Mouse (Mus musculus) kidney, postnatal 0 days (tissue): Measurements from ENCODE around the gene Id3. TPM values are rescaled to one million over a fixed set of nuclear protein-coding genes. Genes with fewer than 3 reads are reported as not detected.
A peak's percentile ranks its signal among the peaks of the same experiment; 100 is the strongest.

Source experiments
- ATAC-seq: fragments of 200-750 bp; cut with Nextera tagmentation; replicated peaks from 2 replicates; pipeline ENCODE4 v1.8.0; 2017; ENCODE audit warnings: low read depth, moderate number of reproducible peaks, moderate TSS enrichment, moderate library complexity; ENCODE audit not compliant: low FRiP score
- DNase-seq: peaks from one replicate; pipeline ENCODE4 v3.0.0-alpha.2; 2016; ENCODE audit warnings: low spot score
- H3K27ac ChIP-seq: fragments of 300-500 bp; sonication (generic); 2 replicates; pipeline ENCODE4 v1.5.1; 2014; ENCODE audit warnings: mild to moderate bottlenecking
- H3K27me3 ChIP-seq: fragments of 300-500 bp; sonication (generic); 2 replicates; pipeline ENCODE4 v1.6.1; 2014; ENCODE audit warnings: low read length, mixed read lengths; ENCODE audit not compliant: insufficient read depth
- H3K36me3 ChIP-seq: fragments of 300-500 bp; sonication (generic); 2 replicates; pipeline ENCODE4 v1.6.1; 2014; ENCODE audit warnings: low read length, mixed read lengths; ENCODE audit not compliant: insufficient read depth
- H3K4me1 ChIP-seq: fragments of 300-500 bp; sonication (generic); replicated peaks from 2 replicates; pipeline ENCODE4 v1.6.1; 2014; ENCODE audit warnings: antibody characterized with exemption, low read length, mixed read lengths; ENCODE audit not compliant: insufficient read depth
- H3K4me2 ChIP-seq: fragments of 300-500 bp; sonication (generic); 2 replicates; pipeline ENCODE4 v1.6.1; 2014; ENCODE audit warnings: mild to moderate bottlenecking, low read length, moderate library complexity, mixed read lengths
- H3K4me3 ChIP-seq: fragments of 300-500 bp; sonication (generic); replicated peaks from 2 replicates; pipeline ENCODE4 v1.5.1; 2014; ENCODE audit warnings: low read depth, low read length
- H3K9ac ChIP-seq: fragments of 300-500 bp; sonication (generic); 2 replicates; pipeline ENCODE4 v1.6.1; 2014; ENCODE audit warnings: low read depth, low read length
- H3K9me3 ChIP-seq: fragments of 300-500 bp; sonication (generic); replicated peaks from 2 replicates; pipeline ENCODE4 v1.6.1; 2016; ENCODE audit warnings: low read length, inconsistent platforms, mixed read lengths
- CTCF ChIP-seq: IDR thresholded peaks from 2 replicates; pipeline ENCODE4 v1.5.1; 2016; ENCODE audit warnings: antibody characterized with exemption, low read depth, mild to moderate bottlenecking, moderate library complexity
- WGBS: fragments of 180-500 bp; shearing (Covaris S2); extraction: QIAGEN DNeasy Blood & Tissue Kit; methylation state at CpG from one replicate; pipeline ENCODE4 v1.1.7; 2014; 5-methylcytosine and 5-hydroxymethylcytosine counted together
- polyA plus RNA-seq: library from polyadenylated mRNA; unstranded; fragments of >200 nt; fragmentation: Nextera tagmentation; extraction: Ambion mirVana; gene quantifications from 2 replicates; pipeline ENCODE4 v1.2.1, GENCODE M21; 2015

Id3 gene
- polyA plus RNA-seq, 1 experiment from 2014 or later = 829 TPM

GRCm38 (mm10) chr4:136186315-136186714 lies 43.0 kb downstream of the Id3 start:
- ATAC-seq = no peak
- H3K27me3 ChIP-seq = no peaks in the 10 kb centered on the region
- H3K9me3 ChIP-seq = no peaks in the 10 kb centered on the region
- TF ChIP-seq CTCF = no peak
- DNase-seq = no peak
- 86% methylated on average over 8 of the region's 8 CpGs for WGBS
- H3K27ac ChIP-seq = no peak overlapping the region
- no peaks in the 10 kb centered on the region for H3K36me3 ChIP-seq
- no peak overlapping the region for H3K4me3 ChIP-seq
- no peak overlapping the region for H3K9ac ChIP-seq
- H3K4me1 ChIP-seq = no peaks in the 10 kb centered on the region
- H3K4me2 ChIP-seq = no peak overlapping the region

GRCm38 (mm10) chr4:136186739-136187472 lies 43.6 kb downstream of the Id3 start:
- WGBS = 63% methylated on average over 23 of the region's 23 CpGs
- Histone ChIP-seq H3K9me3 (no peaks in the 10 kb centered on the region), H3K9ac (no peak overlapping the region), H3K4me1 (no peaks in the 10 kb centered on the region), H3K27me3 (no peaks in the 10 kb centered on the region), H3K36me3 (no peaks in the 10 kb centered on the region), H3K27ac (no peak overlapping the region), H3K4me3 (no peak overlapping the region), H3K4me2 (0 out of 2 replicates have a peak overlapping the region, but pooled peaks have one; percentile 4)
- DNase-seq = peak; percentile 44
- ATAC-seq = peak; percentile 67
- TF ChIP-seq CTCF = no peak

- no peaks in the 10 kb centered on the region for H3K4me1 ChIP-seq
- no peak overlapping the region for H3K27ac ChIP-seq
- no peak overlapping the region for H3K4me2 ChIP-seq
- H3K9me3 ChIP-seq = no peaks in the 10 kb centered on the region
- DNase-seq = no peak
- 90% methylated on average over 6 of the region's 6 CpGs for WGBS
- peak; percentile 54 for TF ChIP-seq CTCF
- no peak for ATAC-seq
- peaks cover 12% of the 10 kb centered on the region; the same call in 1 of the 2 replicates for H3K36me3 ChIP-seq
- H3K4me3 ChIP-seq = no peak overlapping the region
- H3K27me3 ChIP-seq = no peaks in the 10 kb centered on the region
- no peak overlapping the region for H3K9ac ChIP-seq
These were observed 45.9 kb downstream of the Id3 start for GRCm38 (mm10) chr4:136188973-136189737.

GRCm38 (mm10) chr4:136189912-136190311 lies 46.6 kb downstream of the Id3 start:
- no peaks in the 10 kb centered on the region for H3K4me1 ChIP-seq
- no peak overlapping the region for H3K4me3 ChIP-seq
- DNase-seq (no peak), ATAC-seq (no peak)
- no peak overlapping the region for H3K9ac ChIP-seq
- H3K27me3 ChIP-seq = no peaks in the 10 kb centered on the region
- no peak overlapping the region for H3K27ac ChIP-seq
- 78% methylated on average over 8 of the region's 8 CpGs for WGBS
- TF ChIP-seq CTCF = no peak
- peaks cover 12% of the 10 kb centered on the region; the same call in 1 of the 2 replicates for H3K36me3 ChIP-seq
- no peak overlapping the region for H3K4me2 ChIP-seq
- H3K9me3 ChIP-seq = no peaks in the 10 kb centered on the region

- Histone ChIP-seq H3K4me3 (no peak overlapping the region), H3K4me1 (no peaks in the 10 kb centered on the region), H3K36me3 (peaks cover 12% of the 10 kb centered on the region; the same call in 1 of the 2 replicates), H3K27me3 (no peaks in the 10 kb centered on the region), H3K27ac (no peak overlapping the region), H3K4me2 (no peak overlapping the region), H3K9me3 (no peaks in the 10 kb centered on the region), H3K9ac (no peak overlapping the region)
- 66% methylated on average over 3 of the region's 3 CpGs for WGBS
- ATAC-seq (no peak), DNase-seq (no peak)
- TF ChIP-seq CTCF = no peak
These were observed 50.3 kb downstream of the Id3 start for GRCm38 (mm10) chr4:136193571-136193970.

GRCm38 (mm10) chr4:136195029-136195428 lies 51.7 kb downstream of the Id3 start:
- no peak for TF ChIP-seq CTCF
- no peaks in the 10 kb centered on the region for H3K4me1 ChIP-seq
- H3K9me3 ChIP-seq = no peaks in the 10 kb centered on the region
- H3K4me2 ChIP-seq = no peak overlapping the region
- no peak for ATAC-seq
- no peak overlapping the region for H3K9ac ChIP-seq
- DNase-seq = no peak
- H3K27ac ChIP-seq = no peak overlapping the region
- H3K4me3 ChIP-seq = no peak overlapping the region
- H3K27me3 ChIP-seq = no peaks in the 10 kb centered on the region
- H3K36me3 ChIP-seq = peaks cover 12% of the 10 kb centered on the region; the same call in 1 of the 2 replicates
- 49% methylated on average over 7 of the region's 7 CpGs for WGBS

Other genes starting within 250 kb of the Id3 start
- gene Cnr2, start 248.1 kb upstream of the Id3 start, polyA plus RNA-seq = 0.68 and 0.70 TPM in 2 replicates
- gene Fuca1, start 222.8 kb upstream of the Id3 start, polyA plus RNA-seq = 98.7 and 99.4 TPM in 2 replicates
- gene Hmgcl, start 197.0 kb upstream of the Id3 start, polyA plus RNA-seq = 107 and 110 TPM in 2 replicates
- 25.1 and 30.0 TPM in 2 replicates for gene Gale, start 179.8 kb upstream of the Id3 start, polyA plus RNA-seq
- 117 and 123 TPM in 2 replicates for gene Lypla2, start 170.9 kb upstream of the Id3 start, polyA plus RNA-seq
- 49.0 and 49.8 TPM in 2 replicates for gene Pithd1, start 156.2 kb upstream of the Id3 start, polyA plus RNA-seq
- 29.1 and 30.9 TPM in 2 replicates for gene Eloa, start 121.7 kb upstream of the Id3 start, polyA plus RNA-seq
- 490 and 535 TPM in 2 replicates for gene Rpl11, start 90.1 kb upstream of the Id3 start, polyA plus RNA-seq
- 3.2 and 3.8 TPM in 2 replicates for gene E2f2, start 28.9 kb downstream of the Id3 start, polyA plus RNA-seq
- gene Asap3, start 62.9 kb downstream of the Id3 start, polyA plus RNA-seq = 2.7 and 3.0 TPM in 2 replicates
- 11.2 and 12.3 TPM in 2 replicates for gene Tcea3, start 104.2 kb downstream of the Id3 start, polyA plus RNA-seq
- gene Zfp46, start 141.2 kb downstream of the Id3 start, polyA plus RNA-seq = 13.8 and 15.2 TPM in 2 replicates
- 121 and 130 TPM in 2 replicates for gene Hnrnpr, start 167.4 kb downstream of the Id3 start, polyA plus RNA-seq